Mouse (Mus musculus) MEL (cell line): ENCODE measurements around the gene Trit1. TPM values are rescaled to one million over a fixed set of nuclear protein-coding genes. Genes with fewer than 3 reads are reported as not detected.

Experiments used
- DNase-seq: peaks from one replicate; pipeline ENCODE4 v3.0.0; 2011; ENCODE audit warnings: low read depth, low spot score
- H3K27ac ChIP-seq: 2 replicates; pipeline ENCODE4 v1.5.1; 2012; ENCODE audit warnings: low read depth, mild to moderate bottlenecking, control low read depth, low read length, moderate library complexity; ENCODE audit not compliant: control insufficient read depth
- H3K27me3 ChIP-seq, 2 experiments: fragments of 150-350 bp in 1 of 2; sonication (generic) in 1 of 2; 2 replicates each; pipeline ENCODE4 v1.6.1; 2012; ENCODE audit warnings: low read length in 2 of 2, mild to moderate bottlenecking in 2 of 2, improper control_type of control experiment in 1 of 2, moderate library complexity in 1 of 2; ENCODE audit not compliant: insufficient read depth in 2 of 2, control insufficient read depth in 1 of 2
- H3K36me3 ChIP-seq, 2 experiments: 2 replicates each; pipeline ENCODE4 v1.6.1; 2012 to 2014; ENCODE audit warnings: low read length in 2 of 2, improper control_type of control experiment in 1 of 2, inconsistent platforms in 1 of 2, mild to moderate bottlenecking in 1 of 2; ENCODE audit not compliant: insufficient read depth in 2 of 2, control insufficient read depth in 1 of 2
- H3K4me1 ChIP-seq, 2 experiments: fragments of 150-350 bp in 1 of 2; sonication (generic) in 1 of 2; 2 replicates each; pipeline ENCODE4 v1.6.1; 2012; ENCODE audit warnings: low read length in 2 of 2, improper control_type of control experiment in 1 of 2, mild to moderate bottlenecking in 1 of 2; ENCODE audit not compliant: insufficient read depth in 2 of 2, control insufficient read depth in 1 of 2
- H3K4me3 ChIP-seq, 2 experiments: fragments of 150-350 bp in 1 of 2; sonication (generic) in 1 of 2; 2 replicates each; pipeline ENCODE4 v1.5.1; 2012; ENCODE audit warnings: low read depth in 2 of 2, low read length in 2 of 2, mild to moderate bottlenecking in 2 of 2, moderate library complexity in 2 of 2, control low read depth in 1 of 2, improper control_type of control experiment in 1 of 2; ENCODE audit not compliant: control insufficient read depth in 1 of 2, insufficient read depth in 1 of 2
- H3K79me2 ChIP-seq: 2 replicates; pipeline ENCODE4 v1.6.1; 2012; ENCODE audit warnings: mild to moderate bottlenecking, low read length, moderate library complexity; ENCODE audit not compliant: control insufficient read depth, poor library complexity, insufficient read depth
- H3K9ac ChIP-seq: 2 replicates; pipeline ENCODE4 v1.6.1; 2012; ENCODE audit warnings: low read depth, mild to moderate bottlenecking, control low read depth, low read length, moderate library complexity; ENCODE audit not compliant: control insufficient read depth, poor library complexity, severe bottlenecking
- H3K9me3 ChIP-seq: fragments of 150-350 bp; sonication (generic); replicated peaks from 2 replicates; pipeline ENCODE4 v1.6.1; 2012; ENCODE audit warnings: mild to moderate bottlenecking, low read length, improper control_type of control experiment, moderate library complexity; ENCODE audit not compliant: insufficient read depth
- CHD1 ChIP-seq: IDR thresholded peaks from 2 replicates; pipeline ENCODE4 v1.6.1; 2012; ENCODE audit warnings: low read depth, mild to moderate bottlenecking, inconsistent platforms, low read length, improper control_type of control experiment
- CHD2 ChIP-seq: IDR thresholded peaks from 2 replicates; pipeline ENCODE4 v1.6.1; 2011; ENCODE audit warnings: low read length, improper control_type of control experiment
- CTCF ChIP-seq, 3 experiments: IDR thresholded peaks in 2 of 3; conservative IDR thresholded peaks in 1 of 3; 2 replicates each; pipeline ENCODE4 v1.5.1; 2011 to 2012; ENCODE audit warnings: low read length in 3 of 3, low read depth in 2 of 3, mild to moderate bottlenecking in 2 of 3, improper control_type of control experiment in 1 of 3, inconsistent platforms in 1 of 3, mixed read lengths in 1 of 3, moderate library complexity in 1 of 3; ENCODE audit not compliant: control insufficient read depth in 1 of 3, insufficient read depth in 1 of 3, poor library complexity in 1 of 3, severe bottlenecking in 1 of 3
- ELF1 ChIP-seq: IDR thresholded peaks from 2 replicates; pipeline ENCODE4 v1.6.1; 2014; ENCODE audit warnings: low read depth, mild to moderate bottlenecking, inconsistent platforms, low read length, improper control_type of control experiment, moderate library complexity
- GABPA ChIP-seq: IDR thresholded peaks from 2 replicates; pipeline ENCODE4 v1.6.1; 2012; ENCODE audit warnings: low read depth, mild to moderate bottlenecking, inconsistent platforms, low read length, improper control_type of control experiment, moderate library complexity
- GATA1 ChIP-seq: IDR thresholded peaks from 2 replicates; pipeline ENCODE4 v1.6.1; 2011; ENCODE audit warnings: low read depth, low read length, improper control_type of control experiment
- HCFC1 ChIP-seq: IDR thresholded peaks from 2 replicates; pipeline ENCODE4 v1.6.1; 2012; ENCODE audit warnings: low read depth, mild to moderate bottlenecking, inconsistent platforms, low read length, improper control_type of control experiment, moderate library complexity
- JUND ChIP-seq: IDR thresholded peaks from 2 replicates; pipeline ENCODE4 v1.6.1; 2011; ENCODE audit warnings: low read depth, mild to moderate bottlenecking, improper control_type of control experiment, low read length
- MAFK ChIP-seq: IDR thresholded peaks from 2 replicates; pipeline ENCODE4 v1.6.1; 2011; ENCODE audit warnings: low read depth, mild to moderate bottlenecking, low read length, improper control_type of control experiment, borderline replicate concordance
- MAZ ChIP-seq: IDR thresholded peaks from 2 replicates; pipeline ENCODE4 v1.6.1; 2012; ENCODE audit warnings: low read depth, mild to moderate bottlenecking, inconsistent platforms, low read length, improper control_type of control experiment
- MXI1 ChIP-seq: IDR thresholded peaks from 2 replicates; pipeline ENCODE4 v1.6.1; 2011; ENCODE audit warnings: mild to moderate bottlenecking, low read depth, low read length, improper control_type of control experiment
- MYB ChIP-seq: IDR thresholded peaks from 2 replicates; pipeline ENCODE4 v1.6.1; 2011; ENCODE audit warnings: mild to moderate bottlenecking, low read depth, low read length, improper control_type of control experiment
- RAD21 ChIP-seq: IDR thresholded peaks from 2 replicates; pipeline ENCODE4 v1.6.1; 2011; ENCODE audit warnings: mild to moderate bottlenecking, low read depth, low read length, improper control_type of control experiment
- SIN3A ChIP-seq: IDR thresholded peaks from 2 replicates; pipeline ENCODE4 v1.6.1; 2012; ENCODE audit warnings: low read length, improper control_type of control experiment, inconsistent platforms
- SMC3 ChIP-seq: IDR thresholded peaks from 2 replicates; pipeline ENCODE4 v1.6.1; 2011; ENCODE audit warnings: low read depth, low read length, improper control_type of control experiment
- TCF12 ChIP-seq: IDR thresholded peaks from 2 replicates; pipeline ENCODE4 v1.6.1; 2014; ENCODE audit warnings: low read depth, mild to moderate bottlenecking, inconsistent platforms, low read length, improper control_type of control experiment, moderate library complexity
- ZC3H11A ChIP-seq: IDR thresholded peaks from 2 replicates; pipeline ENCODE4 v1.6.1; 2012; ENCODE audit warnings: low read depth, mild to moderate bottlenecking, inconsistent platforms, low read length, improper control_type of control experiment
- ZKSCAN1 ChIP-seq: IDR thresholded peaks from 2 replicates; pipeline ENCODE4 v1.6.1; 2012; ENCODE audit warnings: low read depth, mild to moderate bottlenecking, inconsistent platforms, low read length, improper control_type of control experiment, moderate library complexity
- ZNF384 ChIP-seq: IDR thresholded peaks from 2 replicates; pipeline ENCODE4 v1.6.1; 2012; ENCODE audit warnings: low read depth, mild to moderate bottlenecking, inconsistent platforms, low read length, improper control_type of control experiment
- polyA plus RNA-seq, 2 experiments: library from polyadenylated mRNA; stranded (reverse) in 1 of 2; unstranded in 1 of 2; fragments of >175 nt in 1 of 2; fragments of >200 nt in 1 of 2; gene quantifications; 2 replicates each; pipeline versions ENCODE4 v1.2.1 to v1.2.4; 2012; ENCODE audit warnings: low replicate concordance in 2 of 2, low read depth in 1 of 2; ENCODE audit not compliant: insufficient read length in 2 of 2, insufficient read depth in 1 of 2, missing spikeins in 1 of 2
- total RNA-seq: library from RNA; depleted of rRNA; stranded (reverse); fragments of 300-350 nt; gene quantifications from 2 replicates; pipeline ENCODE4 v1.2.3, GENCODE M21; 2012

Trit1 gene
- total and polyA plus RNA-seq, 3 experiments = 17.9 to 19.6 TPM; not detected in 1

GRCm38 (mm10) chr4:123013949-123014406 is 2.4 kb upstream of the Trit1 start:
- peaks cover 5% of the 10 kb centered on the region in 2 experiments; a peak in 2 of 4 replicates for H3K4me1 ChIP-seq
- H3K27ac ChIP-seq = no peak overlapping the region
- peak; percentile 47 for DNase-seq
- peaks cover 24% of the 10 kb centered on the region for H3K79me2 ChIP-seq
- H3K36me3 ChIP-seq = peaks cover 0 to 13% of the 10 kb centered on the region in 2 experiments; a peak in 2 of 4 replicates
- no peaks in the 10 kb centered on the region for H3K9me3 ChIP-seq
- 0 out of 4 replicates have a peak, but pooled peaks cover 0 to 1% of the 10 kb centered on the region in 2 experiments for H3K27me3 ChIP-seq
- TF ChIP-seq ZNF384 (peak; percentile 62), JUND (no peak), TCF12 (no peak)
- H3K4me3 ChIP-seq = no peak overlapping the region
- H3K9ac ChIP-seq = no peak overlapping the region

GRCm38 (mm10) chr4:123014501-123015282 is 1.7 kb upstream of the Trit1 start:
- H3K36me3 ChIP-seq = peaks cover 1 to 13% of the 10 kb centered on the region in 2 experiments; a peak in 3 of 4 replicates
- H3K4me1 ChIP-seq = peaks cover 5% of the 10 kb centered on the region in 2 experiments; a peak in 2 of 4 replicates

GRCm38 (mm10) chr4:123021591-123021990 is 5.2 kb downstream of the Trit1 start:
- Histone ChIP-seq H3K9ac (no peak overlapping the region), H3K36me3 (peaks cover 10 to 17% of the 10 kb centered on the region in 2 experiments), H3K27me3 (no peaks in the 10 kb centered on the region)
- TF ChIP-seq SIN3A (no peak), CTCF (IDR thresholded peaks at IDR 0.05 in 2 of 3, conservative IDR thresholded peaks at IDR 0.05 in 1 of 3; ENCODE audit: control insufficient read depth in 1 of 3, insufficient read depth in 1 of 3, low read depth in 2 of 3, low read length in 3 of 3, poor library complexity in 1 of 3, severe bottlenecking in 1 of 3) (no peak)
- TF ChIP-seq, all 39 proteins: peak for 0
- Histone ChIP-seq H3K27ac (no peak overlapping the region), H3K79me2 (peaks cover 57% of the 10 kb centered on the region), H3K4me1 (peaks cover 5% of the 10 kb centered on the region in 2 experiments; a peak in 2 of 4 replicates), H3K4me3 (no peak overlapping the region), H3K9me3 (no peaks in the 10 kb centered on the region)
- no peak for DNase-seq

More at GRCm38 (mm10) chr4:123014501-123015282, 1.7 kb upstream of the Trit1 start:
- 0 out of 4 replicates have a peak, but pooled peaks cover 0 to 1% of the 10 kb centered on the region in 2 experiments for H3K27me3 ChIP-seq
- TF ChIP-seq GATA1 = no peak
- no peak for TF ChIP-seq HCFC1
- TF ChIP-seq RAD21 = no peak
- no peak for TF ChIP-seq SIN3A
- no peak for TF ChIP-seq ELF1
- TF ChIP-seq SMC3 = no peak
- no peak for TF ChIP-seq ZKSCAN1
- TF ChIP-seq ZNF384 = no peak
- TF ChIP-seq ZC3H11A = no peak
- TF ChIP-seq MYB = no peak
- TF ChIP-seq MXI1 = no peak
- no peak for TF ChIP-seq CHD2
- TF ChIP-seq GABPA = no peak
- no peak for TF ChIP-seq CHD1
- no peak for TF ChIP-seq MAFK
- TF ChIP-seq TCF12 = no peak
- TF ChIP-seq MAZ = no peak
- no peak for DNase-seq
- no peak overlapping the region for H3K27ac ChIP-seq
- H3K9me3 ChIP-seq = no peaks in the 10 kb centered on the region
- no peak overlapping the region for H3K4me3 ChIP-seq
- H3K79me2 ChIP-seq = peaks cover 30% of the 10 kb centered on the region
- H3K9ac ChIP-seq = no peak overlapping the region
